Mouse (Mus musculus) MEL (cell line): Measurements from ENCODE around the gene Slc26a9. TPM values are rescaled to one million over a fixed set of nuclear protein-coding genes. Genes with fewer than 3 reads are reported as not detected.

Source experiments
- DNase-seq: peaks from one replicate; pipeline ENCODE4 v3.0.0; 2011; ENCODE audit warnings: low read depth, low spot score
- H3K27ac ChIP-seq: 2 replicates; pipeline ENCODE4 v1.5.1; 2012; ENCODE audit warnings: low read depth, mild to moderate bottlenecking, control low read depth, low read length, moderate library complexity; ENCODE audit not compliant: control insufficient read depth
- H3K27me3 ChIP-seq, 2 experiments: fragments of 150-350 bp in 1 of 2; sonication (generic) in 1 of 2; 2 replicates each; pipeline ENCODE4 v1.6.1; 2012; ENCODE audit warnings: low read length in 2 of 2, mild to moderate bottlenecking in 2 of 2, improper control_type of control experiment in 1 of 2, moderate library complexity in 1 of 2; ENCODE audit not compliant: insufficient read depth in 2 of 2, control insufficient read depth in 1 of 2
- H3K36me3 ChIP-seq, 2 experiments: 2 replicates each; pipeline ENCODE4 v1.6.1; 2012 to 2014; ENCODE audit warnings: low read length in 2 of 2, improper control_type of control experiment in 1 of 2, inconsistent platforms in 1 of 2, mild to moderate bottlenecking in 1 of 2; ENCODE audit not compliant: insufficient read depth in 2 of 2, control insufficient read depth in 1 of 2
- H3K4me1 ChIP-seq, 2 experiments: fragments of 150-350 bp in 1 of 2; sonication (generic) in 1 of 2; 2 replicates each; pipeline ENCODE4 v1.6.1; 2012; ENCODE audit warnings: low read length in 2 of 2, improper control_type of control experiment in 1 of 2, mild to moderate bottlenecking in 1 of 2; ENCODE audit not compliant: insufficient read depth in 2 of 2, control insufficient read depth in 1 of 2
- H3K4me3 ChIP-seq, 2 experiments: fragments of 150-350 bp in 1 of 2; sonication (generic) in 1 of 2; 2 replicates each; pipeline ENCODE4 v1.5.1; 2012; ENCODE audit warnings: low read depth in 2 of 2, low read length in 2 of 2, mild to moderate bottlenecking in 2 of 2, moderate library complexity in 2 of 2, control low read depth in 1 of 2, improper control_type of control experiment in 1 of 2; ENCODE audit not compliant: control insufficient read depth in 1 of 2, insufficient read depth in 1 of 2
- H3K79me2 ChIP-seq: 2 replicates; pipeline ENCODE4 v1.6.1; 2012; ENCODE audit warnings: mild to moderate bottlenecking, low read length, moderate library complexity; ENCODE audit not compliant: control insufficient read depth, poor library complexity, insufficient read depth
- H3K9ac ChIP-seq: 2 replicates; pipeline ENCODE4 v1.6.1; 2012; ENCODE audit warnings: low read depth, mild to moderate bottlenecking, control low read depth, low read length, moderate library complexity; ENCODE audit not compliant: control insufficient read depth, poor library complexity, severe bottlenecking
- H3K9me3 ChIP-seq: fragments of 150-350 bp; sonication (generic); replicated peaks from 2 replicates; pipeline ENCODE4 v1.6.1; 2012; ENCODE audit warnings: mild to moderate bottlenecking, low read length, improper control_type of control experiment, moderate library complexity; ENCODE audit not compliant: insufficient read depth
- BHLHE40 ChIP-seq: IDR thresholded peaks from 2 replicates; pipeline ENCODE4 v1.6.1; 2012; ENCODE audit warnings: low read depth, mild to moderate bottlenecking, inconsistent platforms, low read length, improper control_type of control experiment, borderline replicate concordance
- CHD2 ChIP-seq: IDR thresholded peaks from 2 replicates; pipeline ENCODE4 v1.6.1; 2011; ENCODE audit warnings: low read length, improper control_type of control experiment
- CTCF ChIP-seq, 3 experiments: IDR thresholded peaks in 2 of 3; conservative IDR thresholded peaks in 1 of 3; 2 replicates each; pipeline ENCODE4 v1.5.1; 2011 to 2012; ENCODE audit warnings: low read length in 3 of 3, low read depth in 2 of 3, mild to moderate bottlenecking in 2 of 3, improper control_type of control experiment in 1 of 3, inconsistent platforms in 1 of 3, mixed read lengths in 1 of 3, moderate library complexity in 1 of 3; ENCODE audit not compliant: control insufficient read depth in 1 of 3, insufficient read depth in 1 of 3, poor library complexity in 1 of 3, severe bottlenecking in 1 of 3
- ELF1 ChIP-seq: IDR thresholded peaks from 2 replicates; pipeline ENCODE4 v1.6.1; 2014; ENCODE audit warnings: low read depth, mild to moderate bottlenecking, inconsistent platforms, low read length, improper control_type of control experiment, moderate library complexity
- EP300 ChIP-seq, 2 experiments: IDR thresholded peaks; 2 replicates each; pipeline ENCODE4 v1.6.1; 2011; ENCODE audit warnings: improper control_type of control experiment in 2 of 2, low read length in 2 of 2, low read depth in 1 of 2, mild to moderate bottlenecking in 1 of 2
- ETS1 ChIP-seq: IDR thresholded peaks from 2 replicates; pipeline ENCODE4 v1.6.1; 2012; ENCODE audit warnings: low read depth, mild to moderate bottlenecking, inconsistent platforms, low read length, improper control_type of control experiment, moderate library complexity
- GATA1 ChIP-seq: IDR thresholded peaks from 2 replicates; pipeline ENCODE4 v1.6.1; 2011; ENCODE audit warnings: low read depth, low read length, improper control_type of control experiment
- HCFC1 ChIP-seq: IDR thresholded peaks from 2 replicates; pipeline ENCODE4 v1.6.1; 2012; ENCODE audit warnings: low read depth, mild to moderate bottlenecking, inconsistent platforms, low read length, improper control_type of control experiment, moderate library complexity
- KAT2A ChIP-seq: conservative IDR thresholded peaks from 2 replicates; pipeline ENCODE4 v1.6.1; 2012; ENCODE audit warnings: low read depth, low read length, improper control_type of control experiment, inconsistent platforms
- MAX ChIP-seq: IDR thresholded peaks from 2 replicates; pipeline ENCODE4 v1.6.1; 2011; ENCODE audit warnings: low read length, improper control_type of control experiment
- MEF2A ChIP-seq: IDR thresholded peaks from 2 replicates; pipeline ENCODE4 v1.6.1; 2014; ENCODE audit warnings: low read depth, mild to moderate bottlenecking, inconsistent platforms, low read length, improper control_type of control experiment; ENCODE audit not compliant: poor library complexity, insufficient replicate concordance, severe bottlenecking; ENCODE audit errors: extremely low read depth
- MXI1 ChIP-seq: IDR thresholded peaks from 2 replicates; pipeline ENCODE4 v1.6.1; 2011; ENCODE audit warnings: mild to moderate bottlenecking, low read depth, low read length, improper control_type of control experiment
- MYB ChIP-seq: IDR thresholded peaks from 2 replicates; pipeline ENCODE4 v1.6.1; 2011; ENCODE audit warnings: mild to moderate bottlenecking, low read depth, low read length, improper control_type of control experiment
- MYC ChIP-seq: IDR thresholded peaks from 2 replicates; pipeline ENCODE4 v1.6.1; 2011; ENCODE audit warnings: low read depth, mild to moderate bottlenecking, low read length, improper control_type of control experiment, moderate library complexity
- NRF1 ChIP-seq: IDR thresholded peaks from 2 replicates; pipeline ENCODE4 v1.6.1; 2014; ENCODE audit warnings: low read depth, mild to moderate bottlenecking, inconsistent platforms, low read length, improper control_type of control experiment, moderate library complexity; ENCODE audit not compliant: poor library complexity, insufficient read depth, severe bottlenecking
- POLR2AphosphoS2 ChIP-seq: IDR thresholded peaks from 2 replicates; pipeline ENCODE4 v1.6.1; 2011; ENCODE audit warnings: low read length, improper control_type of control experiment
- RAD21 ChIP-seq: IDR thresholded peaks from 2 replicates; pipeline ENCODE4 v1.6.1; 2011; ENCODE audit warnings: mild to moderate bottlenecking, low read depth, low read length, improper control_type of control experiment
- RCOR1 ChIP-seq: IDR thresholded peaks from 2 replicates; pipeline ENCODE4 v1.6.1; 2012; ENCODE audit warnings: low read depth, mild to moderate bottlenecking, inconsistent platforms, low read length, improper control_type of control experiment
- SIN3A ChIP-seq: IDR thresholded peaks from 2 replicates; pipeline ENCODE4 v1.6.1; 2012; ENCODE audit warnings: low read length, improper control_type of control experiment, inconsistent platforms
- SMC3 ChIP-seq: IDR thresholded peaks from 2 replicates; pipeline ENCODE4 v1.6.1; 2011; ENCODE audit warnings: low read depth, low read length, improper control_type of control experiment
- TAL1 ChIP-seq: IDR thresholded peaks from 2 replicates; pipeline ENCODE4 v1.6.1; 2012; ENCODE audit warnings: mild to moderate bottlenecking, inconsistent platforms, low read length, moderate library complexity, mixed read lengths
- TCF12 ChIP-seq: IDR thresholded peaks from 2 replicates; pipeline ENCODE4 v1.6.1; 2014; ENCODE audit warnings: low read depth, mild to moderate bottlenecking, inconsistent platforms, low read length, improper control_type of control experiment, moderate library complexity
- USF1 ChIP-seq: IDR thresholded peaks from 2 replicates; pipeline ENCODE4 v1.6.1; 2014; ENCODE audit warnings: low read depth, mild to moderate bottlenecking, inconsistent platforms, low read length, improper control_type of control experiment, moderate library complexity
- USF2 ChIP-seq, 2 experiments: IDR thresholded peaks; 2 replicates each; pipeline ENCODE4 v1.6.1; 2011 to 2012; ENCODE audit warnings: improper control_type of control experiment in 2 of 2, low read length in 2 of 2, borderline replicate concordance in 1 of 2, inconsistent platforms in 1 of 2, low read depth in 1 of 2, mild to moderate bottlenecking in 1 of 2; ENCODE audit not compliant: insufficient read depth in 1 of 2
- ZC3H11A ChIP-seq: IDR thresholded peaks from 2 replicates; pipeline ENCODE4 v1.6.1; 2012; ENCODE audit warnings: low read depth, mild to moderate bottlenecking, inconsistent platforms, low read length, improper control_type of control experiment
- ZKSCAN1 ChIP-seq: IDR thresholded peaks from 2 replicates; pipeline ENCODE4 v1.6.1; 2012; ENCODE audit warnings: low read depth, mild to moderate bottlenecking, inconsistent platforms, low read length, improper control_type of control experiment, moderate library complexity
- polyA plus RNA-seq, 2 experiments: library from polyadenylated mRNA; stranded (reverse) in 1 of 2; unstranded in 1 of 2; fragments of >175 nt in 1 of 2; fragments of >200 nt in 1 of 2; gene quantifications; 2 replicates each; pipeline versions ENCODE4 v1.2.1 to v1.2.4; 2012; ENCODE audit warnings: low replicate concordance in 2 of 2, low read depth in 1 of 2; ENCODE audit not compliant: insufficient read length in 2 of 2, insufficient read depth in 1 of 2, missing spikeins in 1 of 2
- total RNA-seq: library from RNA; depleted of rRNA; stranded (reverse); fragments of 300-350 nt; gene quantifications from 2 replicates; pipeline ENCODE4 v1.2.3, GENCODE M21; 2012

Slc26a9 gene
- total and polyA plus RNA-seq, 3 experiments = 0.04 TPM; not detected in 2

GRCm38 (mm10) chr1:131736494-131736893 is 7.3 kb upstream of the Slc26a9 start:
- DNase-seq = peak; percentile 60
- no peak for TF ChIP-seq ZC3H11A
- no peak for TF ChIP-seq KAT2A
- peak; percentile 94 for TF ChIP-seq MAX
- TF ChIP-seq TAL1 = peak; percentile 32
- TF ChIP-seq GATA1 = peak; percentile 75
- TF ChIP-seq ETS1 = peak; percentile 97
- TF ChIP-seq RAD21 = no peak
- TF ChIP-seq RCOR1 = 0 out of 2 replicates have a peak, but pooled peaks have one; percentile 32
- TF ChIP-seq NRF1 = no peak
- peak; percentile 47 for TF ChIP-seq SIN3A
- peak; percentile 68 for TF ChIP-seq TCF12
- TF ChIP-seq ELF1 = no peak
- TF ChIP-seq MYC = 0 out of 2 replicates have a peak, but pooled peaks have one; percentile 42
- no peak for TF ChIP-seq CHD2
- TF ChIP-seq MEF2A = peak; percentile 95; the same call in 1 of the 2 replicates
- no peak for TF ChIP-seq HCFC1
- no peak for TF ChIP-seq POLR2AphosphoS2
- TF ChIP-seq EP300 (IDR thresholded peaks at IDR 0.05; ENCODE audit: low read depth in 1 of 2, low read length in 2 of 2) = peak; percentile 41 to 77; a peak in 3 of 4 replicates
- peak; percentile 80 for TF ChIP-seq MXI1
- TF ChIP-seq BHLHE40 = peak; percentile 82
- peak; percentile 45; the same call in 1 of the 2 replicates for TF ChIP-seq MYB
- no peak for TF ChIP-seq SMC3
- no peak for TF ChIP-seq ZKSCAN1
- no peak for TF ChIP-seq USF2 (IDR thresholded peaks at IDR 0.05; ENCODE audit: borderline replicate concordance in 1 of 2, insufficient read depth in 1 of 2, low read depth in 1 of 2, low read length in 2 of 2)
- TF ChIP-seq USF1 = peak; percentile 67
- TF ChIP-seq CTCF (IDR thresholded peaks at IDR 0.05 in 2 of 3, conservative IDR thresholded peaks at IDR 0.05 in 1 of 3; ENCODE audit: control insufficient read depth in 1 of 3, insufficient read depth in 1 of 3, low read depth in 2 of 3, low read length in 3 of 3, poor library complexity in 1 of 3, severe bottlenecking in 1 of 3) = no peak
- Histone ChIP-seq H3K79me2 (no peaks in the 10 kb centered on the region), H3K27me3 (peaks cover 1 to 6% of the 10 kb centered on the region in 2 experiments; a peak in 3 of 4 replicates), H3K27ac (no peak overlapping the region), H3K4me3 (no peak overlapping the region), H3K36me3 (peaks cover 0 to 16% of the 10 kb centered on the region in 2 experiments; a peak in 2 of 4 replicates), H3K4me1 (peaks cover 2 to 21% of the 10 kb centered on the region in 2 experiments; a peak in 3 of 4 replicates), H3K9me3 (no peaks in the 10 kb centered on the region), H3K9ac (no peak overlapping the region)
